19 mouse cellular contexts compared by ENCODE assay signal in the genomic region with DNA sequence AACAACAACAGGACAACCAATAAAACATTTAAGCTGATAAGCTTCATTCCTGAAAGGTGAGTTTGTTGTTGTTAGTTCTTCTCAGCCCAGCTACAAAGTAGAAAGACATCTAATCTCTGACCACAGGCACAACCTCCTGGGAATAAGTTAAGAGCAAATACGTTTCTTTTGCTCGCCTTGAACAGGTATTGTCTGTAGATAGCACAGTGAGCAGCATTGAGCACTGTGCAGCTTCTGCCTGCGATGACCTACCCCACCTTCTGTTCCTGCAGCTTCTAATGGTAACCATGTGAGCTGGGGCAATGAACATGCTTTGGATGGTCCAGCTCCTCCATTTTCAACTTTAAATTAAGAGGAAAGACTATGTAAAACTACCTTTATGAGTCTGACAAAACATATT.
"Had no signal": no experiment of that assay in that cellular context is flagged by ENCODE, and none has a peak within 500 bp of the region (broad histone marks: within the 10 kb centered on the region; RNA-seq: fewer than 3 reads in every experiment).

No protein-coding gene starts in this region.

- DNase-seq: kidney, adult 2 months; kidney, postnatal 25 days; layer of hippocampus, adult 9-11 months; lung, embryonic 14.5 days; lung, postnatal 10 days; lung, postnatal 36 days; right cerebral cortex, postnatal 14 days; right cerebral cortex, postnatal 4 days; thymus, adult 2 months; thymus, postnatal 14 days; thymus, postnatal 4 days had no signal

- H3K4me2 ChIP-seq: limb, embryonic 13.5 days; lung, embryonic 14.5 days; midbrain, embryonic 13.5 days had no signal

- H3K9me3 ChIP-seq: limb, embryonic 10.5 days; limb, embryonic 13.5 days; midbrain, embryonic 13.5 days had no signal

- H3K27me3 ChIP-seq: limb, embryonic 13.5 days had no signal

- H3K4me3 ChIP-seq: layer of hippocampus, adult 2 months; limb, embryonic 10.5 days; limb, embryonic 13.5 days; midbrain, embryonic 13.5 days had no signal

- H3K4me1 ChIP-seq: midbrain, embryonic 13.5 days had no signal

- H3K9ac ChIP-seq: limb, embryonic 13.5 days; lung, embryonic 14.5 days; midbrain, embryonic 13.5 days had no signal

- H3K27ac ChIP-seq: kidney, postnatal 0 days; layer of hippocampus, adult 2 months; limb, embryonic 10.5 days; limb, embryonic 13.5 days; midbrain, embryonic 13.5 days; stomach, postnatal 0 days had no signal

- H3K36me3 ChIP-seq: limb, embryonic 10.5 days; limb, embryonic 13.5 days; midbrain, embryonic 13.5 days had no signal

- ATAC-seq: intestine, postnatal 0 days; midbrain, embryonic 13.5 days; midbrain, embryonic 16.5 days had no signal
